ENCODE assay signal across 22 mouse cellular contexts in genomic region chr1:177718340-177719028, GRCm38 (mm10). TPM values are rescaled to one million over a fixed set of nuclear protein-coding genes. Genes with fewer than 3 reads are reported as not detected.
A peak's percentile ranks its signal among the peaks of the same experiment; 100 is the strongest.
DNase-seq lines count a peak whose midpoint lies in the region; ATAC-seq and TF ChIP-seq lines count a peak whose summit lies in the region.
"Had no signal": no experiment of that assay in that cellular context is flagged by ENCODE, and none has a peak within 500 bp of the region (broad histone marks: within the 10 kb centered on the region; RNA-seq: fewer than 3 reads in every experiment).

No protein-coding gene starts in this region.

- intact Hi-C loops in gastrocnemius, postnatal 14 days (cut with DNase I; ENCODE audit: low total_unique reads), result no loop called here

- DNase-seq in embryo, embryonic 11 days, result peak; percentile 16
- DNase-seq in embryo, embryonic 10 days (ENCODE audit: low spot score), result no peak
- no peak for DNase-seq in ES-E14 (ENCODE audit: low read depth, low spot score)
- peak; percentile 7 for DNase-seq in hindbrain, postnatal 0 days (ENCODE audit: low spot score)
- DNase-seq in left cerebral cortex, adult 18-20 months (ENCODE audit: low spot score in 2 of 2), result no peak
- DNase-seq in thymus, postnatal 10 days (ENCODE audit: low spot score in 2 of 2), result no peak
- DNase-seq in gastrocnemius, postnatal 14 days, result no peak
- DNase-seq: adrenal gland, postnatal 10 days; cerebellum, postnatal 14 days; kidney, postnatal 10 days; layer of hippocampus, adult 9-11 months; left cerebral cortex, postnatal 4 days; lung, postnatal 10 days; thymus, adult 18-20 months had no signal

- H3K27me3 ChIP-seq in forebrain, embryonic 15.5 days, result peaks cover 22% of the 10 kb centered on the region
- H3K27me3 ChIP-seq in hindbrain, postnatal 0 days (ENCODE audit: insufficient read depth, low read length), result no peaks in the 10 kb centered on the region
- H3K27me3 ChIP-seq: CH12.LX; embryonic facial prominence, embryonic 15.5 days; liver, embryonic 12.5 days; midbrain, embryonic 12.5 days had no signal

- H3K27ac ChIP-seq in ES-E14 (ENCODE audit: insufficient read depth, low read depth, low read length, poor library complexity, severe bottlenecking), result peak overlapping the region; percentile 62; the same call in 1 of the 2 replicates
- 0 out of 2 replicates have a peak overlapping the region, but pooled peaks have one; percentile 1 for H3K27ac ChIP-seq in forebrain, embryonic 15.5 days (replicated peaks)
- no peak overlapping the region for H3K27ac ChIP-seq in hindbrain, postnatal 0 days
- H3K27ac ChIP-seq: embryonic facial prominence, embryonic 15.5 days; liver, embryonic 12.5 days; midbrain, embryonic 12.5 days had no signal

- in situ Hi-C loops in ES-E14 (cut with MboI; ENCODE audit: low sequenced_read_pairs in 2 of 2, unreplicated experiment in 2 of 2), result no loop called here

- no peak overlapping the region for H3K4me2 ChIP-seq in forebrain, embryonic 15.5 days (replicated peaks)
- no peak overlapping the region for H3K4me2 ChIP-seq in hindbrain, postnatal 0 days (ENCODE audit: low read depth, low read length)
- H3K4me2 ChIP-seq: embryonic facial prominence, embryonic 15.5 days; liver, embryonic 12.5 days; midbrain, embryonic 12.5 days had no signal

- H3K4me1 ChIP-seq in ES-E14 (ENCODE audit: control insufficient read depth in 2 of 2, insufficient read depth in 2 of 2, low read length in 2 of 2, poor library complexity in 1 of 2), result peaks cover 0 to 21% of the 10 kb centered on the region in 2 experiments; a peak in 2 of 4 replicates
- peaks cover 7% of the 10 kb centered on the region for H3K4me1 ChIP-seq in forebrain, embryonic 15.5 days
- peaks cover 9% of the 10 kb centered on the region; the same call in 1 of the 2 replicates for H3K4me1 ChIP-seq in hindbrain, postnatal 0 days (ENCODE audit: insufficient read depth, low read length)
- H3K4me1 ChIP-seq: embryonic facial prominence, embryonic 15.5 days; midbrain, embryonic 12.5 days had no signal

- no peak for TF ChIP-seq CTCF in hindbrain, postnatal 0 days (IDR thresholded peaks at IDR 0.05; ENCODE audit: low read depth)

- no peaks in the 10 kb centered on the region for H3K9me3 ChIP-seq in ES-E14 (ENCODE audit: control insufficient read depth, insufficient read depth, low read depth, low read length)
- H3K9me3 ChIP-seq in forebrain, embryonic 15.5 days, result no peaks in the 10 kb centered on the region
- H3K9me3 ChIP-seq in hindbrain, postnatal 0 days (ENCODE audit: low read length), result no peaks in the 10 kb centered on the region
- H3K9me3 ChIP-seq: embryonic facial prominence, embryonic 15.5 days; liver, embryonic 12.5 days; midbrain, embryonic 12.5 days had no signal

- 23% methylated on average over 11 of the region's 11 CpGs for WGBS in forebrain, embryonic 15.5 days
- 25% methylated on average over 11 of the region's 11 CpGs for WGBS in hindbrain, postnatal 0 days

- H3K9ac ChIP-seq in ES-E14 (ENCODE audit: insufficient read depth, low read depth, low read length, poor library complexity, severe bottlenecking), result no peak overlapping the region
- no peak overlapping the region for H3K9ac ChIP-seq in forebrain, embryonic 15.5 days (replicated peaks)
- H3K9ac ChIP-seq in hindbrain, postnatal 0 days (replicated peaks; ENCODE audit: low read length), result no peak overlapping the region
- H3K9ac ChIP-seq: embryonic facial prominence, embryonic 15.5 days; liver, embryonic 12.5 days; midbrain, embryonic 12.5 days had no signal

- no peaks in the 10 kb centered on the region for H3K36me3 ChIP-seq in ES-E14 (ENCODE audit: control insufficient read depth, insufficient read depth, low read length, poor library complexity, severe bottlenecking)
- no peaks in the 10 kb centered on the region for H3K36me3 ChIP-seq in forebrain, embryonic 15.5 days
- no peaks in the 10 kb centered on the region for H3K36me3 ChIP-seq in hindbrain, postnatal 0 days (ENCODE audit: insufficient read depth, low read length)
- H3K36me3 ChIP-seq: embryonic facial prominence, embryonic 15.5 days; liver, embryonic 12.5 days; midbrain, embryonic 12.5 days had no signal

- H3K4me3 ChIP-seq in ES-E14 (ENCODE audit: insufficient read depth in 1 of 2, low read depth in 1 of 2, low read length in 2 of 2, poor library complexity in 1 of 2, severe bottlenecking in 1 of 2), result no peak overlapping the region
- no peak overlapping the region for H3K4me3 ChIP-seq in forebrain, embryonic 15.5 days
- no peak overlapping the region for H3K4me3 ChIP-seq in hindbrain, postnatal 0 days (ENCODE audit: low read length)
- H3K4me3 ChIP-seq: embryonic facial prominence, embryonic 15.5 days; liver, embryonic 12.5 days; midbrain, embryonic 12.5 days had no signal

- ATAC-seq in forebrain, embryonic 15.5 days (replicated peaks), result peak; percentile 81
- no peak for ATAC-seq in hindbrain, postnatal 0 days

TF ChIP-seq in ES-E14, 5 proteins besides CTCF, POLR2A, EP300 and RAD21:
- TF ChIP-seq ZC3H11A (IDR thresholded peaks at IDR 0.05; ENCODE audit: borderline replicate concordance, low read depth, low read length) (no peak), MAFK (IDR thresholded peaks at IDR 0.05; ENCODE audit: insufficient read depth, low read depth, low read length) (no peak), HCFC1 (IDR thresholded peaks at IDR 0.05; ENCODE audit: borderline replicate concordance, insufficient read depth, low read length) (no peak)

RNA-seq across cellular contexts. Expression of gene 1700016C15Rik, which starts 11.1 kb away (rescaled TPM):
- total RNA-seq in ES-E14 (2012; rRNA removed), result not detected in 2 replicates
- not detected in 2 replicates for polyA plus RNA-seq in forebrain, embryonic 15.5 days (2015; fragmentation: Nextera tagmentation; extraction: Ambion mirVana)
- not detected in 2 replicates for total RNA-seq in hindbrain, postnatal 0 days (2014; rRNA removed)
- polyA plus RNA-seq in hindbrain, postnatal 0 days (2015; fragmentation: Nextera tagmentation; extraction: Ambion mirVana), result not detected in 2 replicates
- not detected for total RNA-seq in left cerebral cortex, adult 18-20 months (2021)
- under 1 TPM; 0.31 to 0.47 TPM for total RNA-seq in gastrocnemius, postnatal 14 days (2021)
- total RNA-seq: adrenal gland, postnatal 10 days; CH12.LX; gastrocnemius, postnatal 4 days; left cerebral cortex, postnatal 4 days had no signal
- polyA plus RNA-seq: frontal cortex, adult 2 months; heart, embryonic 14.5 days; liver, embryonic 12.5 days; midbrain, embryonic 12.5 days had no signal

Comparison
In these comparisons a context has a peak if more than half of its experiments do, and no peak if none do; other contexts are left out.
1. DNase-seq: peak in embryo, embryonic 11 days (single experiment) and hindbrain, postnatal 0 days (single experiment); none in embryo, embryonic 10 days (single experiment), ES-E14 (single experiment), left cerebral cortex, adult 18-20 months (0 of 2), thymus, postnatal 10 days (0 of 2) and gastrocnemius, postnatal 14 days (single experiment).